Mouse (Mus musculus) forebrain, embryonic 11.5 days (tissue): ENCODE data around the gene Ddx19b. TPM values are rescaled to one million over a fixed set of nuclear protein-coding genes. Genes with fewer than 3 reads are reported as not detected.
A peak's percentile ranks its signal among the peaks of the same experiment; 100 is the strongest.
"Not testable (repeated sequence)": the region's sequence is repeated elsewhere in the genome, so short reads cannot be mapped to it uniquely, and the experiment has no call there.

ENCODE experiments used
- ATAC-seq: fragments of 200-750 bp; cut with Nextera tagmentation; replicated peaks from 2 replicates; pipeline ENCODE4 v1.8.0; 2017; ENCODE audit warnings: moderate TSS enrichment; ENCODE audit not compliant: low FRiP score
- DNase-seq: peaks from one replicate; pipeline ENCODE4 v3.0.0-alpha.2; 2017; ENCODE audit warnings: low spot score
- H3K27ac ChIP-seq: fragments of 300-500 bp; sonication (generic); 2 replicates; pipeline ENCODE4 v1.5.1; 2014; ENCODE audit warnings: low read depth, low read length
- H3K27me3 ChIP-seq: fragments of 300-500 bp; sonication (generic); 2 replicates; pipeline ENCODE4 v1.6.1; 2014; ENCODE audit warnings: mild to moderate bottlenecking, low read length, mixed read lengths; ENCODE audit not compliant: control insufficient read depth, insufficient read depth
- H3K36me3 ChIP-seq: fragments of 300-500 bp; sonication (generic); 2 replicates; pipeline ENCODE4 v1.6.1; 2014; ENCODE audit warnings: mild to moderate bottlenecking, low read length, moderate library complexity, mixed read lengths; ENCODE audit not compliant: control insufficient read depth, insufficient read depth
- H3K4me1 ChIP-seq: fragments of 300-500 bp; sonication (generic); replicated peaks from 2 replicates; pipeline ENCODE4 v1.6.1; 2014; ENCODE audit warnings: low read length, mixed read lengths; ENCODE audit not compliant: control insufficient read depth, insufficient read depth
- H3K4me2 ChIP-seq: fragments of 300-500 bp; sonication (generic); 2 replicates; pipeline ENCODE4 v1.6.1; 2014; ENCODE audit warnings: low read depth, mild to moderate bottlenecking, low read length, moderate library complexity, mixed read lengths; ENCODE audit not compliant: severe bottlenecking
- H3K4me3 ChIP-seq: fragments of 300-500 bp; sonication (generic); 2 replicates; pipeline ENCODE4 v1.5.1; 2014; ENCODE audit warnings: low read depth, low read length
- H3K9ac ChIP-seq: fragments of 300-500 bp; sonication (generic); 2 replicates; pipeline ENCODE4 v1.6.1; 2014; ENCODE audit warnings: low read length
- H3K9me3 ChIP-seq: fragments of 300-500 bp; sonication (generic); 2 replicates; pipeline ENCODE4 v1.6.1; 2016; ENCODE audit warnings: low read length, mixed read lengths; ENCODE audit not compliant: control insufficient read depth
- WGBS: fragments of 180-500 bp; shearing (Covaris S2); extraction: QIAGEN DNeasy Blood & Tissue Kit; methylation state at CpG from one replicate; pipeline ENCODE4 v1.1.7; 2014; 5-methylcytosine and 5-hydroxymethylcytosine counted together
- polyA plus RNA-seq: library from polyadenylated mRNA; unstranded; fragments of >200 nt; fragmentation: Nextera tagmentation; extraction: Ambion mirVana; gene quantifications from 2 replicates; pipeline ENCODE4 v1.2.1, GENCODE M21; 2014

Ddx19b gene
- polyA plus RNA-seq, 1 experiment from 2014 or later = 10.2 TPM

- no peaks in the 10 kb centered on the region for H3K36me3 ChIP-seq
- DNase-seq (no peak), ATAC-seq (no peak)
- no peaks in the 10 kb centered on the region for H3K9me3 ChIP-seq
- WGBS = 62% methylated on average over 4 of the region's 4 CpGs
- no peaks in the 10 kb centered on the region; the same call in 1 of the 2 replicates for H3K4me1 ChIP-seq
- no peak overlapping the region for H3K4me3 ChIP-seq
- no peak overlapping the region for H3K27ac ChIP-seq
- H3K27me3 ChIP-seq = no peaks in the 10 kb centered on the region
- H3K4me2 ChIP-seq = no peak overlapping the region
- H3K9ac ChIP-seq = no peak overlapping the region
Observed at GRCm38 (mm10) chr8:111029589-111029988, 2.0 kb downstream of the Ddx19b start.

- no peak overlapping the region for H3K27ac ChIP-seq
- ATAC-seq (peak; percentile 88), DNase-seq (peak; percentile 86)
- H3K4me2 ChIP-seq = peak overlapping the region; percentile 84
- WGBS = under 1% methylated on average over 31 of the region's 31 CpGs
- peak overlapping the region; percentile 84 for H3K9ac ChIP-seq
- H3K36me3 ChIP-seq = no peaks in the 10 kb centered on the region
- H3K9me3 ChIP-seq = no peaks in the 10 kb centered on the region
- no peaks in the 10 kb centered on the region for H3K27me3 ChIP-seq
- H3K4me1 ChIP-seq = no peaks in the 10 kb centered on the region
- H3K4me3 ChIP-seq = peak overlapping the region; percentile 72
Observed at GRCm38 (mm10) chr8:111027391-111027937, 4.1 kb downstream of the Ddx19b start.

DNA sequence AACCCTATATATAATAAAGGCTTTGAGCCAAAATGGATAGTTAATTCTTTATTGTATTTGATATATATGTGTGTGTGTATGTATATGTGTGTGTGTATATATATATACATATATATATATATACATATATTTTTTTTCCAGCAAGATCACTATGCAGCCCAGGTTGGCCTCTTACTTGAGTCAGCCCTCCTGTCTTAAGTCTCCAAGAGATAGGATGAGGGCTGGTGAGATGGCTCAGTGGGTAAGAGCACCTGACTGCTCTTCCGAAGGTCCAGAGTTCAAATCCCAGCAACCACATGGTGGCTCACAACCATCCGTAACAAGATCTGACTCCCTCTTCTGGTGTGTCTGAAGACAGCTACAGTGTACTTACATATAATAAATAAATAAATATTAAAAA, 4.9 kb downstream of the Ddx19b start:
- DNase-seq, H3K27ac ChIP-seq, H3K27me3 ChIP-seq, H3K9me3 ChIP-seq, H3K9ac ChIP-seq, ATAC-seq, H3K4me1 ChIP-seq, H3K4me3 ChIP-seq, H3K36me3 ChIP-seq, H3K4me2 ChIP-seq: not testable (repeated sequence)
- 86% methylated on average over 1 of the region's 2 CpGs for WGBS

DNA sequence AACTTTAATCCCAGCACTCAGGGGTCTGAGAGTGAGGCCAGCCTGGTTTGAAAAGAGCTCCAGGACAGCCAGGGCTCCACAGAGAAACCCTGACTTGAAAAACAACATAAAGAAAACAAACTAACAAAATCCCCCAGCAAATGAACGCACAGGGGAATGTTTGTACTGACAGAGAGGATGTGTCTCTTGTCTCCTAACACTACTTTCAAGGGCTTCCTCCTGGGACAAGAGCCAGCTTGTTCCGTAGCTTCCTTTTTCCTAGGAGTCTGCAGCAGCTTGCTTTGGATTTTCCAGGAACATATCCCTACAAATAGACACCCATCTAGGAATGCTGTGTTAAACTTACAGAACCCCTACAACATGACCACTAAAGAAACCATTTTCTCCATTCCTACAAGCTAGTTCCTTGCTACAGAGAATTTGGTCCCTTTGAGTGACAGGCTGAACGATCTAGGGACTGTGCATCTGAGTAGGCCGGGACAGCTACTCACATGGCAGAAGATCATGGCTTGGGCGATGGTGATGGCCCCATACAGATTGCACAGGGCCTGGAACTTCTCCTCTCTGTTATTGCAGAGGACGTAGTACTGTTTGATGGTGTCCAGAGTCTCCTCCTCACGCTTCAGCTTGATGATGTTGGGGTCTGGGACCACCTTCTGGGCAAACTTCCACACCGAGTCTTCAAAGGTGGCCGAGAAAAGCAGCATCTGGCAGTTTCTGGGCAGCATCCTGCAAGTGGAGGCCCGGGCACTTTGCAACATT, 21.1 kb downstream of the Ddx19b start:
- not testable (repeated sequence) for H3K36me3 ChIP-seq, H3K9me3 ChIP-seq, DNase-seq, H3K4me3 ChIP-seq, H3K4me2 ChIP-seq, H3K4me1 ChIP-seq, ATAC-seq, H3K9ac ChIP-seq, H3K27me3 ChIP-seq, H3K27ac ChIP-seq
- 92% methylated on average over 7 of the region's 10 CpGs for WGBS

DNA sequence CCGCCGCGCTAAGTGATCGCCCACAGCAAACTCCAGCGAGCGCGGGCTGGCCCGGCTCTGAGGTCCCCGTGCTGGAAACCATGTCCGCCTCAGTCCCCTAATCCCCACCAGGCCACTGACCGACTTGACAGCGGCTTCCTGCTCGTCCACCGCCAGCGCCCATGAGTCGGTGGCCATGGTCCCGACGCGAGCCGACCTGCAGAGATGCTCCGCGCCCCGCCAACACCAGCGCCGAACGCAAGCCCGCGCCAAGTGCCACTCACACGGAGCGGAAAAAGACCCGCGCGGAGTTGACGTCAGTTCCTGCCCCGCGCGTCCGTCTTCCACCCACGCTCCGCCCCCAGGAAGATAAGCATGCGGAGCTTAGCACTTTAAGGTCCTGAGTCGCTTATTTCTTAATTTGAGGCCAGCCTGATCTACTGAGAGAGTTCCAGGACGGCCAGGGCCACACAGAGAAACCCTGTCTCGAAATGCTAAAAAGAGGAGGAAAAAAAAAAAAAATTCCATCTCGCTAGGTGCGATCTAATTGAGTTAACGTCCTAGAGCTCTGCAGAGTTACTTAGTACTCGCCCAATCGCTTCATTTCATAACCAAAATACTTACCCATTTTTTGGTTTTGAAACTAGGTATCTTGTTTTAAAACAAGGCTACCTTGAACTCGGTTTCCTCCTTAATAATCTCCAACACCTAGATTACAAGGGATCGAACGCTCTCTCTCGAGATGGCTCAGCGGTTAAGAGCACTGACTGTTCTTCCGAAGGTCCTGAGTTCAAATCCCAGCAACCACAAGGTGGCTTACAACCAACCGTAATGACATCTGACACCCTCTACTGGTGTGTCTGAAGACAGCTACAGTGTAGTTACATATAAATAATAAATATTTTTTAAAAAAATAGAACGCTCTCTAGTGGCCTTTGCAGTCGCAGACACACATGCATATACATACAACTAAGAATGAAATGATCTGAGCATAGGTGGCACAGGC, 33.7 kb downstream of the Ddx19b start, which contains the start of gene Ddx19a:
TSS of gene Ddx19a (minus strand) at position 254 of the 985 bp plus-strand sequence.
- no peaks in the 10 kb centered on the region for H3K36me3 ChIP-seq
- WGBS = 3% methylated on average over 58 of the region's 58 CpGs
- peak within 1 kb of the TSS; percentile 86 for H3K4me3 ChIP-seq
- H3K4me1 ChIP-seq = peaks cover 2% of the 10 kb centered on the region; the same call in 1 of the 2 replicates
- peak within 1 kb of the TSS; percentile 64 for H3K4me2 ChIP-seq
- H3K9me3 ChIP-seq = no peaks in the 10 kb centered on the region
- ATAC-seq = peak; percentile 95
- peak within 1 kb of the TSS; percentile 70 for H3K9ac ChIP-seq
- peak within 1 kb of the TSS; percentile 21; the same call in 1 of the 2 replicates for H3K27ac ChIP-seq
- DNase-seq = peak; percentile 91
- H3K27me3 ChIP-seq = no peaks in the 10 kb centered on the region

- Histone ChIP-seq H3K27ac (no peak overlapping the region; the same call in 1 of the 2 replicates), H3K4me3 (peak overlapping the region; percentile 86), H3K9me3 (no peaks in the 10 kb centered on the region), H3K36me3 (no peaks in the 10 kb centered on the region), H3K27me3 (no peaks in the 10 kb centered on the region), H3K4me1 (peaks cover 2% of the 10 kb centered on the region; the same call in 1 of the 2 replicates), H3K9ac (peak overlapping the region; percentile 70), H3K4me2 (peak overlapping the region; percentile 64)
- DNase-seq (no peak), ATAC-seq (no peak)
- WGBS = 38% methylated on average over 16 of the region's 16 CpGs
Observed at GRCm38 (mm10) chr8:110996641-110997430, 34.7 kb downstream of the Ddx19b start.

- no peak overlapping the region for H3K4me3 ChIP-seq
- peak; percentile 35 for DNase-seq
- no peak overlapping the region for H3K9ac ChIP-seq
- 90% methylated on average over 9 of the region's 9 CpGs for WGBS
- no peaks in the 10 kb centered on the region for H3K27me3 ChIP-seq
- H3K36me3 ChIP-seq = peaks cover 14% of the 10 kb centered on the region
- ATAC-seq = no peak
- H3K4me2 ChIP-seq = no peak overlapping the region
- H3K27ac ChIP-seq = no peak overlapping the region
- no peaks in the 10 kb centered on the region for H3K9me3 ChIP-seq
- H3K4me1 ChIP-seq = no peaks in the 10 kb centered on the region
Observed at GRCm38 (mm10) chr8:110990017-110990416, 41.5 kb downstream of the Ddx19b start.
